Mouse (Mus musculus) neural tube, embryonic 11.5 days (tissue): ENCODE results near the gene Nup160. TPM values are rescaled to one million over a fixed set of nuclear protein-coding genes. Genes with fewer than 3 reads are reported as not detected.
A peak's percentile ranks its signal among the peaks of the same experiment; 100 is the strongest.

Source experiments
- ATAC-seq: fragments of 200-750 bp; cut with Nextera tagmentation; 2 replicates; pipeline ENCODE4 v1.8.0; 2017; ENCODE audit warnings: moderate number of reproducible peaks, mild to moderate bottlenecking, moderate TSS enrichment, moderate library complexity; ENCODE audit not compliant: insufficient read depth, low FRiP score, low TSS enrichment
- DNase-seq: peaks from one replicate; pipeline ENCODE4 v3.0.0-alpha.2; 2015; ENCODE audit warnings: low spot score
- H3K27ac ChIP-seq: fragments of 300-500 bp; sonication (generic); 2 replicates; pipeline ENCODE4 v1.5.1; 2014; ENCODE audit warnings: low read depth, mild to moderate bottlenecking, low read length
- H3K27me3 ChIP-seq: fragments of 300-500 bp; sonication (generic); 2 replicates; pipeline ENCODE4 v1.6.1; 2014; ENCODE audit warnings: mild to moderate bottlenecking, low read length, mixed read lengths; ENCODE audit not compliant: control insufficient read depth, insufficient read depth
- H3K36me3 ChIP-seq: fragments of 300-500 bp; sonication (generic); 2 replicates; pipeline ENCODE4 v1.6.1; 2014; ENCODE audit warnings: mild to moderate bottlenecking, low read length, moderate library complexity, mixed read lengths; ENCODE audit not compliant: control insufficient read depth, insufficient read depth
- H3K4me1 ChIP-seq: fragments of 300-500 bp; sonication (generic); 2 replicates; pipeline ENCODE4 v1.6.1; 2014; ENCODE audit warnings: low read length, mixed read lengths; ENCODE audit not compliant: control insufficient read depth, insufficient read depth
- H3K4me2 ChIP-seq: fragments of 300-500 bp; sonication (generic); 2 replicates; pipeline ENCODE4 v1.6.1; 2014; ENCODE audit warnings: low read depth, mild to moderate bottlenecking, moderate library complexity
- H3K4me3 ChIP-seq: fragments of 300-500 bp; sonication (generic); 2 replicates; pipeline ENCODE4 v1.5.1; 2014; ENCODE audit warnings: low read depth, low read length
- H3K9ac ChIP-seq: fragments of 300-500 bp; sonication (generic); 2 replicates; pipeline ENCODE4 v1.6.1; 2014; ENCODE audit warnings: mild to moderate bottlenecking, low read length
- H3K9me3 ChIP-seq: fragments of 300-500 bp; sonication (generic); 2 replicates; pipeline ENCODE4 v1.6.1; 2016; ENCODE audit warnings: low read length; ENCODE audit not compliant: control insufficient read depth
- WGBS: fragments of 180-500 bp; shearing (Covaris S2); extraction: QIAGEN DNeasy Blood & Tissue Kit; methylation state at CpG from one replicate; pipeline ENCODE4 v1.1.7; 2014; 5-methylcytosine and 5-hydroxymethylcytosine counted together
- polyA plus RNA-seq: library from polyadenylated mRNA; unstranded; fragments of >200 nt; fragmentation: Nextera tagmentation; extraction: Ambion mirVana; gene quantifications from 2 replicates; pipeline ENCODE4 v1.2.1, GENCODE M21; 2014

Nup160 gene
- polyA plus RNA-seq, 1 experiment from 2014 or later = 61.0 TPM

GRCm38 (mm10) chr2:90745740-90746537 is 68.9 kb downstream of the Nup160 start:
- H3K4me3 ChIP-seq = peak overlapping the region; percentile 95
- no peaks in the 10 kb centered on the region for H3K27me3 ChIP-seq
- peaks cover 5% of the 10 kb centered on the region; the same call in 1 of the 2 replicates for H3K36me3 ChIP-seq
- DNase-seq = no peak
- H3K27ac ChIP-seq = peak overlapping the region; percentile 91
- H3K4me2 ChIP-seq = peak overlapping the region; percentile 75
- ATAC-seq = peak; percentile 54; the same call in 1 of the 2 replicates
- WGBS = under 1% methylated on average over 54 of the region's 54 CpGs
- H3K9ac ChIP-seq = peak overlapping the region; percentile 98
- H3K9me3 ChIP-seq = no peaks in the 10 kb centered on the region
- H3K4me1 ChIP-seq = no peaks in the 10 kb centered on the region

- 18% methylated on average over 4 of the region's 4 CpGs for WGBS
- Histone ChIP-seq H3K36me3 (peaks cover 8% of the 10 kb centered on the region; the same call in 1 of the 2 replicates), H3K4me3 (peak overlapping the region; percentile 95), H3K4me1 (no peaks in the 10 kb centered on the region), H3K27ac (no peak overlapping the region), H3K4me2 (peak overlapping the region; percentile 75), H3K9ac (peak overlapping the region; percentile 98), H3K27me3 (no peaks in the 10 kb centered on the region), H3K9me3 (no peaks in the 10 kb centered on the region)
- no peak for ATAC-seq
- DNase-seq = no peak
Observed at GRCm38 (mm10) chr2:90746538-90746865, 69.5 kb downstream of the Nup160 start.

- Histone ChIP-seq H3K27me3 (no peaks in the 10 kb centered on the region), H3K4me3 (peak overlapping the region; percentile 95; the same call in 1 of the 2 replicates), H3K4me2 (peak overlapping the region; percentile 75), H3K27ac (no peak overlapping the region), H3K9me3 (no peaks in the 10 kb centered on the region), H3K36me3 (peaks cover 8% of the 10 kb centered on the region; the same call in 1 of the 2 replicates), H3K4me1 (no peaks in the 10 kb centered on the region), H3K9ac (no peak overlapping the region)
- 93% methylated on average over 10 of the region's 10 CpGs for WGBS
- DNase-seq = no peak
- ATAC-seq = no peak
Observed at GRCm38 (mm10) chr2:90747131-90747530, 70.1 kb downstream of the Nup160 start.

- DNase-seq (no peak), ATAC-seq (no peak)
- H3K4me3 ChIP-seq = no peak overlapping the region
- H3K27me3 ChIP-seq = no peaks in the 10 kb centered on the region
- no peaks in the 10 kb centered on the region for H3K4me1 ChIP-seq
- no peaks in the 10 kb centered on the region for H3K9me3 ChIP-seq
- 88% methylated on average over 6 of the region's 6 CpGs for WGBS
- no peak overlapping the region for H3K27ac ChIP-seq
- H3K36me3 ChIP-seq = peaks cover 23% of the 10 kb centered on the region
- no peak overlapping the region for H3K9ac ChIP-seq
- no peak overlapping the region for H3K4me2 ChIP-seq
Observed at GRCm38 (mm10) chr2:90749676-90750459, 72.9 kb downstream of the Nup160 start.

GRCm38 (mm10) chr2:90753565-90753964 is 76.5 kb downstream of the Nup160 start:
- DNase-seq (no peak), ATAC-seq (no peak)
- Histone ChIP-seq H3K9ac (no peak overlapping the region), H3K9me3 (no peaks in the 10 kb centered on the region), H3K4me1 (no peaks in the 10 kb centered on the region), H3K36me3 (peaks cover 29% of the 10 kb centered on the region), H3K4me3 (no peak overlapping the region), H3K27ac (no peak overlapping the region), H3K4me2 (no peak overlapping the region), H3K27me3 (no peaks in the 10 kb centered on the region)
- WGBS = 93% methylated on average over 2 of the region's 2 CpGs

- Histone ChIP-seq H3K9me3 (no peaks in the 10 kb centered on the region), H3K9ac (no peak overlapping the region), H3K4me2 (no peak overlapping the region), H3K4me1 (no peaks in the 10 kb centered on the region), H3K27ac (no peak overlapping the region), H3K27me3 (no peaks in the 10 kb centered on the region), H3K4me3 (no peak overlapping the region), H3K36me3 (peaks cover 31% of the 10 kb centered on the region)
- ATAC-seq (no peak), DNase-seq (no peak)
- WGBS = 91% methylated on average over 3 of the region's 3 CpGs
Observed at GRCm38 (mm10) chr2:90754188-90754587, 77.2 kb downstream of the Nup160 start.

- DNase-seq (no peak), ATAC-seq (no peak)
- Histone ChIP-seq H3K27me3 (no peaks in the 10 kb centered on the region), H3K9ac (no peak overlapping the region), H3K4me2 (no peak overlapping the region), H3K4me3 (no peak overlapping the region), H3K27ac (no peak overlapping the region), H3K9me3 (no peaks in the 10 kb centered on the region), H3K4me1 (no peaks in the 10 kb centered on the region), H3K36me3 (peaks cover 26% of the 10 kb centered on the region)
- 92% methylated on average over 3 of the region's 3 CpGs for WGBS
Observed at GRCm38 (mm10) chr2:90765123-90765522, 88.1 kb downstream of the Nup160 start.

- WGBS = 41% methylated on average over 3 of the region's 3 CpGs
- ATAC-seq (no peak), DNase-seq (no peak)
- H3K4me1 ChIP-seq = peaks cover 4% of the 10 kb centered on the region; the same call in 1 of the 2 replicates
- no peak overlapping the region for H3K4me3 ChIP-seq
- no peak overlapping the region for H3K27ac ChIP-seq
- H3K27me3 ChIP-seq = no peaks in the 10 kb centered on the region
- no peak overlapping the region for H3K9ac ChIP-seq
- no peaks in the 10 kb centered on the region for H3K9me3 ChIP-seq
- peaks cover 11% of the 10 kb centered on the region for H3K36me3 ChIP-seq
- no peak overlapping the region for H3K4me2 ChIP-seq
Observed at GRCm38 (mm10) chr2:90781323-90781722, 104.3 kb downstream of the Nup160 start.
